Mouse (Mus musculus) left cerebral cortex, postnatal 25 days (tissue): ENCODE results near the gene Synrg. TPM values are rescaled to one million over a fixed set of nuclear protein-coding genes. Genes with fewer than 3 reads are reported as not detected.

ENCODE experiments used
- DNase-seq, 2 experiments: peaks; one replicate each; pipeline ENCODE4 v3.0.0; 2022; ENCODE audit warnings: low spot score in 2 of 2, mixed read lengths in 1 of 2
- intact Hi-C: fragments of 180-260 bp; cut with DNase I; formaldehyde crosslinking; loops from one replicate; pipeline ENCODE4 v1.15.1; 2025
- total RNA-seq, 2 experiments: library from RNA; stranded (reverse); gene quantifications; 2 replicates each; pipeline ENCODE4 v1.2.3; 2021

Gene Synrg
- total RNA-seq, 2 experiments from 2014 or later = 53.1 to 58.3 TPM

GRCm38 (mm10) chr11:83977810-83978209, 13.6 kb downstream of the Synrg start:
- intact Hi-C loops = no loop called here

GRCm38 (mm10) chr11:83979992-83980391, 15.8 kb downstream of the Synrg start:
- intact Hi-C loops = no loop called here
- DNase-seq = no peak

More at GRCm38 (mm10) chr11:83977810-83978209, 13.6 kb downstream of the Synrg start:
- DNase-seq = no peak

GRCm38 (mm10) chr11:83981338-83981737, 17.1 kb downstream of the Synrg start:
- no peak for DNase-seq
- intact Hi-C loops = no loop called here

GRCm38 (mm10) chr11:83991701-83992100, 27.5 kb downstream of the Synrg start:
- no peak for DNase-seq
- intact Hi-C loops = no loop called here

GRCm38 (mm10) chr11:83993428-83993827, 29.2 kb downstream of the Synrg start:
- intact Hi-C loops = no loop called here
- no peak for DNase-seq

GRCm38 (mm10) chr11:83994481-83994880, 30.3 kb downstream of the Synrg start:
- no peak for DNase-seq
- intact Hi-C loops = no loop called here

GRCm38 (mm10) chr11:83995535-83995950, 31.3 kb downstream of the Synrg start:
- intact Hi-C loops = loop anchor here (1.0 to 5.0 kb wide), 2 partner anchors 18 to 33 kb away; partner anchors contain the start of gene Synrg
- peak; percentile 45 to 83 for DNase-seq

- intact Hi-C loops = loop anchor here (5.0 kb wide), 1 partner anchor 35 kb away; the partner anchor contains the start of gene Synrg
- no peak for DNase-seq
These were observed 33.1 kb downstream of the Synrg start for GRCm38 (mm10) chr11:83997171-83997868.

GRCm38 (mm10) chr11:83998993-83999392, 34.8 kb downstream of the Synrg start:
- DNase-seq = no peak
- intact Hi-C loops = loop anchor here (5.0 kb wide), 1 partner anchor 37 kb away; the partner anchor contains the start of gene Synrg

- intact Hi-C loops = loop anchor here (5.0 kb wide), 1 partner anchor 37 kb away; the partner anchor contains the start of gene Synrg
These were observed 35.2 kb downstream of the Synrg start for GRCm38 (mm10) chr11:83999411-83999915.

GRCm38 (mm10) chr11:84001257-84001656, 37.0 kb downstream of the Synrg start:
- intact Hi-C loops = no loop called here
- no peak for DNase-seq

More at GRCm38 (mm10) chr11:83999411-83999915, 35.2 kb downstream of the Synrg start:
- no peak for DNase-seq

GRCm38 (mm10) chr11:84003986-84004385, 39.8 kb downstream of the Synrg start:
- DNase-seq = peak in 1 of 2 experiments; percentile 22

GRCm38 (mm10) chr11:84009001-84009400, 44.8 kb downstream of the Synrg start:
- no peak for DNase-seq
- intact Hi-C loops = no loop called here

More at GRCm38 (mm10) chr11:84003986-84004385, 39.8 kb downstream of the Synrg start:
- intact Hi-C loops = no loop called here

GRCm38 (mm10) chr11:84010411-84010810, 46.2 kb downstream of the Synrg start:
- intact Hi-C loops = no loop called here
- DNase-seq = no peak

- intact Hi-C loops = no loop called here
- DNase-seq = peak in 1 of 2 experiments; percentile 16
These were observed 46.8 kb downstream of the Synrg start for GRCm38 (mm10) chr11:84011050-84011449.

GRCm38 (mm10) chr11:84011576-84011975, 47.3 kb downstream of the Synrg start:
- DNase-seq = no peak
- intact Hi-C loops = no loop called here

GRCm38 (mm10) chr11:84013105-84013504, 48.9 kb downstream of the Synrg start:
- DNase-seq = peak; percentile 45 to 65
- intact Hi-C loops = loop anchor here (1.0 kb wide), 1 partner anchor 18 kb away; no protein-coding TSS in a partner anchor

- intact Hi-C loops = no loop called here
- DNase-seq = peak in 1 of 2 experiments; percentile 7
These were observed 52.0 kb downstream of the Synrg start for GRCm38 (mm10) chr11:84016147-84016809.

GRCm38 (mm10) chr11:84016810-84017508, 52.7 kb downstream of the Synrg start:
- intact Hi-C loops = no loop called here
- no peak for DNase-seq

GRCm38 (mm10) chr11:84027231-84027630, 63.0 kb downstream of the Synrg start:
- intact Hi-C loops = no loop called here
- DNase-seq = no peak
